Comparison of ENCODE assay signal across 8 mouse cellular contexts in the genomic region with DNA sequence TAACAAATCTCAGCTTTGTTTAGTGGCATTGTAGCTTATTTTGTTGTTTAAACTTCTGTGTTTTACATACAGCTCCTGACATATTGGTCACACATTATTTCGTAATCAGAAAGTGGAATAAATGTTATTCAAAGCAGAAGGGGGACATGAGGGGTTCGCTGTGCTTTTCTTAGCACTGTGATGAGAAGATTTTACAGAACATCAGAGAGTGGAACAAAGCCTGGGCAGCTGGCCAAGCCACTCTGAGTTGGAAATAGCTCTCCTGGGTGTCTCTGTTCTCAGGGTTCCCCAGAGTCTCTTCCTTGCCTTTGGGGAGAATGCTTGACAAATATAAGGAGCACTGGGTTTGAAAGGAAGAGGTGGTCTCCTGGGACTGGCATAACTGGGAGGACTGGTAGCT.
DNase-seq lines count a peak whose midpoint lies in the region; ATAC-seq lines count a peak whose summit lies in the region.
"Had no signal": no experiment of that assay in that cellular context is flagged by ENCODE, and none has a peak within 500 bp of the region (broad histone marks: within the 10 kb centered on the region; RNA-seq: fewer than 3 reads in every experiment).

No protein-coding gene starts in this region.

- H3K9ac ChIP-seq in lung, embryonic 15.5 days: no peak overlapping the region
- H3K9ac ChIP-seq: limb, embryonic 13.5 days had no signal

- no peaks in the 10 kb centered on the region for H3K27me3 ChIP-seq in lung, embryonic 15.5 days
- H3K27me3 ChIP-seq: limb, embryonic 13.5 days had no signal

- H3K36me3 ChIP-seq in lung, embryonic 15.5 days: no peaks in the 10 kb centered on the region
- H3K36me3 ChIP-seq: limb, embryonic 13.5 days had no signal

- no peak overlapping the region for H3K4me2 ChIP-seq in lung, embryonic 15.5 days
- H3K4me2 ChIP-seq: limb, embryonic 13.5 days had no signal

- H3K4me1 ChIP-seq in lung, embryonic 15.5 days: peaks cover 3% of the 10 kb centered on the region; the same call in 1 of the 2 replicates

- intact Hi-C loops in heart, postnatal 14 days (cut with DNase I): no loop called here

- ATAC-seq in lung, embryonic 15.5 days (ENCODE audit: borderline replicate concordance, extremely low read depth, low FRiP score, low TSS enrichment): peak; percentile 64; the same call in 1 of the 2 replicates

- H3K4me3 ChIP-seq in lung, embryonic 15.5 days: no peak overlapping the region
- H3K4me3 ChIP-seq: limb, embryonic 13.5 days had no signal

- WGBS in lung, embryonic 15.5 days: 42% methylated on average over 2 of the region's 2 CpGs

- no peak for DNase-seq in lung, postnatal 36 days
- DNase-seq in frontal cortex, postnatal 10 days (ENCODE audit: low spot score in 2 of 2): peak; percentile 29 to 41
- DNase-seq in heart, postnatal 14 days: peak; percentile 64 to 66
- DNase-seq in right cerebral cortex, postnatal 14 days: peak; percentile 83
- DNase-seq in thymus, postnatal 10 days (ENCODE audit: low spot score in 2 of 2): no peak
- no peak for DNase-seq in kidney, adult 9 months

- no peaks in the 10 kb centered on the region for H3K9me3 ChIP-seq in lung, embryonic 15.5 days
- H3K9me3 ChIP-seq: limb, embryonic 13.5 days had no signal

- no peak overlapping the region for H3K27ac ChIP-seq in lung, embryonic 15.5 days
- H3K27ac ChIP-seq: limb, embryonic 13.5 days had no signal

Comparison
In these comparisons a context has a peak if more than half of its experiments do, and no peak if none do; other contexts are left out.
1. DNase-seq: peak in frontal cortex, postnatal 10 days (2 of 2), heart, postnatal 14 days (2 of 2) and right cerebral cortex, postnatal 14 days (single experiment); none in lung, postnatal 36 days (single experiment), thymus, postnatal 10 days (0 of 2) and kidney, adult 9 months (single experiment).